Mouse (Mus musculus) mesoderm, embryonic 11.5 days (tissue): ENCODE measurements around the gene Efcab11.
"Not testable (repeated sequence)": the region's sequence is repeated elsewhere in the genome, so short reads cannot be mapped to it uniquely, and the experiment has no call there.

Experiments
- DNase-seq: peaks from one replicate; pipeline ENCODE4 v3.0.0-alpha.2; 2012; ENCODE audit warnings: low read depth, low spot score

Gene Efcab11

GRCm38 (mm10) chr12:99874609-99875008, 9.6 kb downstream of the Efcab11 start:
- no peak for DNase-seq

GRCm38 (mm10) chr12:99873443-99873842, 10.8 kb downstream of the Efcab11 start:
- no peak for DNase-seq

- no peak for DNase-seq
Measured at GRCm38 (mm10) chr12:99868821-99869220, 15.4 kb downstream of the Efcab11 start.

GRCm38 (mm10) chr12:99864613-99865012, 19.6 kb downstream of the Efcab11 start:
- DNase-seq = no peak

- no peak for DNase-seq
Measured at GRCm38 (mm10) chr12:99860981-99861380, 23.3 kb downstream of the Efcab11 start.

- DNase-seq = no peak
Measured at GRCm38 (mm10) chr12:99859391-99860100, 24.7 kb downstream of the Efcab11 start.

- DNase-seq = no peak
Measured at GRCm38 (mm10) chr12:99858664-99859063, 25.6 kb downstream of the Efcab11 start.

- DNase-seq = no peak
Measured at GRCm38 (mm10) chr12:99856011-99856410, 28.2 kb downstream of the Efcab11 start.

- no peak for DNase-seq
Measured at GRCm38 (mm10) chr12:99853323-99854258, 30.6 kb downstream of the Efcab11 start.

- no peak for DNase-seq
Measured at GRCm38 (mm10) chr12:99849996-99850395, 34.2 kb downstream of the Efcab11 start.

GRCm38 (mm10) chr12:99844951-99845350, 39.3 kb downstream of the Efcab11 start:
- no peak for DNase-seq

GRCm38 (mm10) chr12:99838703-99839102, 45.5 kb downstream of the Efcab11 start:
- peak; percentile 25 for DNase-seq

- DNase-seq = peak; percentile 21
Measured at GRCm38 (mm10) chr12:99838109-99838508, 46.1 kb downstream of the Efcab11 start.

GRCm38 (mm10) chr12:99837528-99837927, 46.7 kb downstream of the Efcab11 start:
- DNase-seq = no peak

GRCm38 (mm10) chr12:99836404-99837131, 47.7 kb downstream of the Efcab11 start:
- peak; percentile 94 for DNase-seq

- DNase-seq = no peak
Measured at GRCm38 (mm10) chr12:99833476-99833875, 50.8 kb downstream of the Efcab11 start.

GRCm38 (mm10) chr12:99822591-99822990, 61.6 kb downstream of the Efcab11 start:
- DNase-seq = no peak

GRCm38 (mm10) chr12:99821309-99821934, 62.8 kb downstream of the Efcab11 start:
- no peak for DNase-seq

GRCm38 (mm10) chr12:99819186-99819974, 64.9 kb downstream of the Efcab11 start:
- DNase-seq = no peak

- not testable (repeated sequence) for DNase-seq
Measured at GRCm38 (mm10) chr12:99818006-99818405, 66.2 kb downstream of the Efcab11 start.

- DNase-seq = no peak
Measured at GRCm38 (mm10) chr12:99815244-99815643, 69.0 kb downstream of the Efcab11 start.
